Mouse (Mus musculus): ENCODE measurements around the gene Zdhhc5. TPM values are rescaled to one million over a fixed set of nuclear protein-coding genes. Genes with fewer than 3 reads are reported as not detected.

Gene Zdhhc5
- polyA plus RNA-seq, 2 experiments, result 17.2 to 18.8 TPM

DNA sequence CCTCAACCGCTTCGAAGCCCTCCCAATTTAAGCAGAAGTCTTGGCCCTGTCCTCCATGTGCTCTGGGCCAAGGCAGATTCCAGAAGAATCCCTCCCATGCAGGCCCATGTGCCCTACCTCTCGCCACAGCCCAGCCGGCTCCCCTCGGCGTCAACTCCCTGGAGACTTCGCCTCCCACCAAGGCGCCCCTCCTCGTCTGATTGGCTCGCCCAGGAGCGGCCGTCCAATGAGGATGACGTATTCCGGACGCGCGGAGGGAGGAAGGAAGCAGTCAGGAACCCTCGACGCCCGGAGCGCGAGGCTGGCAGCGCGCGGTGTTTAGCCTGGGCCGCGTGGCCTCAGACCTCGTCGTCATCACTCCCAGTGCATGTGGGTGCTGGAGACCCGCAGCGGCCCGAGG is 56.2 kb downstream of the Zdhhc5 start, which contains the start of gene Btbd18:
Btbd18 (plus strand) TSS at position 274 of the 400 bp plus-strand sequence.
- 84% methylated on average over 32 of the region's 32 CpGs for WGBS (ENCODE audit: insufficient replicate concordance)
- Histone ChIP-seq H3K4me1 (replicated peaks; ENCODE audit: control insufficient read depth in 2 of 2, insufficient read depth in 2 of 2, low read length in 1 of 2) (no peaks in the 10 kb centered on the region), H3K27ac (no peak within 1 kb of the TSS), H3K9ac (replicated peaks) (no peak within 1 kb of the TSS), H3K4me3 (ENCODE audit: insufficient read depth in 1 of 2, low read depth in 2 of 2, low read length in 2 of 2) (no peak within 1 kb of the TSS), H3K36me3 (replicated peaks; ENCODE audit: control insufficient read depth, insufficient read depth, low read depth) (no peaks in the 10 kb centered on the region), H3K27me3 (ENCODE audit: control insufficient read depth, insufficient read depth, low read length) (no peaks in the 10 kb centered on the region), H3K4me2 (ENCODE audit: low read depth) (no peak within 1 kb of the TSS), H3K9me3 (ENCODE audit: control insufficient read depth, low read length) (no peaks in the 10 kb centered on the region)
- ATAC-seq (ENCODE audit: insufficient read depth) (0 out of 2 replicates have a peak, but pooled peaks have one; percentile 19), DNase-seq (ENCODE audit: low read depth in 3 of 3, low spot score in 3 of 3) (no peak)
- TF ChIP-seq CTCF (IDR thresholded peaks at IDR 0.05; ENCODE audit: low read depth), result no peak
- TF ChIP-seq EP300 (IDR thresholded peaks at IDR 0.05; ENCODE audit: low read depth), result no peak

DNA sequence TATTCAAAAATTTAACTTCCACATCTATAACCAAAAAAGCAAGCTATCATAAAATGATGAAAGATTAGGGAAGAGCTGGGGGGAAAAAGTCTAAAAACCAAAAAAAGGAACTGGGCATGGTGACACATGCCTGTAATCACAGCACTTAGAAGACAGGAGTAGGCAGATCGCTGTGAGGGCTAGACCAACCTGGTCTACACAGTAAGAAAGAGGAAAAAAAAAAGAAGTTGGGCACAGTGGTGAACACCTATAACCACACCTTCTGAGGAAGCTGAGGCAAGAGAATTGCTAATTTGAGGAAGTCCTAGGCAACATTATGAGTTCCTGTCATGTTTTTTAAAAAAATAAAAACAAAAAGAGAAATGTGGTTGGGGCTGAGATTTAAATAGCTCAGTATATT is 59.1 kb downstream of the Zdhhc5 start:
- DNase-seq (ENCODE audit: low read depth in 3 of 3, low spot score in 3 of 3) (no peak), ATAC-seq (ENCODE audit: insufficient read depth) (no peak)
- H3K4me3 ChIP-seq (ENCODE audit: insufficient read depth in 1 of 2, low read depth in 2 of 2, low read length in 2 of 2), result no peak overlapping the region
- H3K4me2 ChIP-seq (ENCODE audit: low read depth), result no peak overlapping the region
- 19% methylated on average over 1 of the region's 1 CpGs for WGBS (ENCODE audit: insufficient replicate concordance)
- H3K27ac ChIP-seq, result no peak overlapping the region
- no peak for TF ChIP-seq CTCF (IDR thresholded peaks at IDR 0.05; ENCODE audit: low read depth)
- TF ChIP-seq EP300 (IDR thresholded peaks at IDR 0.05; ENCODE audit: low read depth), result no peak
- no peak overlapping the region for H3K9ac ChIP-seq (replicated peaks)
- H3K27me3 ChIP-seq (ENCODE audit: control insufficient read depth, insufficient read depth, low read length), result no peaks in the 10 kb centered on the region
- H3K9me3 ChIP-seq (ENCODE audit: control insufficient read depth, low read length), result no peaks in the 10 kb centered on the region
- H3K36me3 ChIP-seq (replicated peaks; ENCODE audit: control insufficient read depth, insufficient read depth, low read depth), result no peaks in the 10 kb centered on the region
- peaks cover 0 to 1% of the 10 kb centered on the region in 2 experiments; a peak in 1 of 4 replicates for H3K4me1 ChIP-seq (replicated peaks; ENCODE audit: control insufficient read depth in 2 of 2, insufficient read depth in 2 of 2, low read length in 1 of 2)

DNA sequence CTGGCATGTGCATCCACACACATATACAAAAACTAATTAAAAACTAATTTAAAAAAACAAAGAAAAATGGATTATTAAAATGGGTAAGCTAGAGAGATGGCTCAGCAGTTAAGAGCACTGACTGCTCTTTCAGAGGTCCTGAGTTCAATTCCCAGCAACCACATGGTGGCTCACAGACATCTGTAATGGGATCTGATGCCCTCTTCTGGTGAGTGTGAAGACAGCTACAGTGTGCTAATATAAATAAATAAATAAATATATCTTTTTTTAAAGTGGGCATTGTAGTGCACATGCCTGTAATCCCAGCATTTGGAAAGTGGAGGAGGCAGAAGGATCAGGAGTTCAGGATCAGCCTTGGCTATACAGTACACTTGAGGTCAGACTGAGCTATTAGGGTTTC is 61.6 kb downstream of the Zdhhc5 start:
- Histone ChIP-seq H3K4me1 (replicated peaks; ENCODE audit: control insufficient read depth in 2 of 2, insufficient read depth in 2 of 2, low read length in 1 of 2) (peaks cover 2% of the 10 kb centered on the region in 2 experiments; a peak in 1 of 4 replicates), H3K9ac (replicated peaks) (no peak overlapping the region), H3K4me3 (ENCODE audit: insufficient read depth in 1 of 2, low read depth in 2 of 2, low read length in 2 of 2) (no peak overlapping the region), H3K27me3 (ENCODE audit: control insufficient read depth, insufficient read depth, low read length) (no peaks in the 10 kb centered on the region), H3K9me3 (ENCODE audit: control insufficient read depth, low read length) (no peaks in the 10 kb centered on the region), H3K4me2 (ENCODE audit: low read depth) (no peak overlapping the region), H3K27ac (no peak overlapping the region), H3K36me3 (replicated peaks; ENCODE audit: control insufficient read depth, insufficient read depth, low read depth) (no peaks in the 10 kb centered on the region)
- TF ChIP-seq CTCF (IDR thresholded peaks at IDR 0.05; ENCODE audit: low read depth), result peak; percentile 45
- no peak for TF ChIP-seq EP300 (IDR thresholded peaks at IDR 0.05; ENCODE audit: low read depth)
- no peak for DNase-seq (ENCODE audit: low read depth in 3 of 3, low spot score in 3 of 3)
- ATAC-seq (ENCODE audit: insufficient read depth), result no peak

DNA sequence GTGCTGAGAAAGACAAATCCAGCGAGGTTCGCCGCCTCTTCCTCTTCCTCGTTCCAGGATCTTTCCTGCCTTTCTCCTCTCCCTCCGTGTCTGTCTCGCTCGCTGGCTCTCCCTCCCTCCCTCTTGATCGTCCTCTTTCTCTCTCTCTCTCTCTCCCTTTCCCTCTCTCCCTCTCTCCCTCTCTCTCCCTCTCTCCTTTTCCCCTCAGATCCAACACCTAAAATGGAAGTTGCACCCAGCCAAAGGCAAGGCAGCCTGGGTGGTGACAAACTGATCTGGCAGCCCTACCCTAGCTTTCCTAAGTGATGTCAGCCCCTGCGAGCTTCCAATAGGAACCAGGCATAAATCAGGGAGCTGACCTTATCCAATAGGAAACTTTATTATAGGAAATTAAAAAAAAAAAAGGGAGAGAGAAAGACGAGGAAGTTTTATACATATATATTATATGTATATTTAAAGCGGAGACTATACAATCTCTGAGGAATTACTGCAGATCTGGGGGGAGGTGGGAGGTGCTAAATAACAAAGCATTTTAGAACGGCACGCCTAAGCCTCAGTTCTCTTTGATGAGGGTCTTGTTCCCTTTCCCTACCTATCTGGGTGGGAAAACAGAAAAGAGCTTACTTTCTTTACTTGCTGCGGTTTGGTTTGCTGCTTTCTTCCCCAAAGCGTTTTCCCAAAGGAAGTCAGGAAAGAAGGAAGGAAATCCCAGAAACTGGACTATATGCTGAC is 64.3 kb downstream of the Zdhhc5 start, which contains the start of gene Ctnnd1:
Ctnnd1 (minus strand) TSS at position 302 of the 732 bp plus-strand sequence.
- ATAC-seq (ENCODE audit: insufficient read depth) (peak; percentile 84), DNase-seq (ENCODE audit: low read depth in 3 of 3, low spot score in 3 of 3) (peak; percentile 67 to 81 (median 70))
- Histone ChIP-seq H3K9me3 (ENCODE audit: control insufficient read depth, low read length) (no peaks in the 10 kb centered on the region), H3K27me3 (ENCODE audit: control insufficient read depth, insufficient read depth, low read length) (no peaks in the 10 kb centered on the region), H3K4me1 (replicated peaks; ENCODE audit: control insufficient read depth in 2 of 2, insufficient read depth in 2 of 2, low read length in 1 of 2) (peaks cover 6 to 8% of the 10 kb centered on the region in 2 experiments; a peak in 1 of 4 replicates), H3K27ac (peak within 1 kb of the TSS; percentile 79), H3K9ac (replicated peaks) (peak within 1 kb of the TSS; percentile 94), H3K36me3 (replicated peaks; ENCODE audit: control insufficient read depth, insufficient read depth, low read depth) (no peaks in the 10 kb centered on the region), H3K4me2 (ENCODE audit: low read depth) (peak within 1 kb of the TSS; percentile 80), H3K4me3 (ENCODE audit: insufficient read depth in 1 of 2, low read depth in 2 of 2, low read length in 2 of 2) (peak within 1 kb of the TSS; percentile 84 to 100)
- TF ChIP-seq CTCF (IDR thresholded peaks at IDR 0.05; ENCODE audit: low read depth) (no peak), EP300 (IDR thresholded peaks at IDR 0.05; ENCODE audit: low read depth) (no peak)
- 0% methylated on average over 15 of the region's 15 CpGs for WGBS (ENCODE audit: insufficient replicate concordance)

DNA sequence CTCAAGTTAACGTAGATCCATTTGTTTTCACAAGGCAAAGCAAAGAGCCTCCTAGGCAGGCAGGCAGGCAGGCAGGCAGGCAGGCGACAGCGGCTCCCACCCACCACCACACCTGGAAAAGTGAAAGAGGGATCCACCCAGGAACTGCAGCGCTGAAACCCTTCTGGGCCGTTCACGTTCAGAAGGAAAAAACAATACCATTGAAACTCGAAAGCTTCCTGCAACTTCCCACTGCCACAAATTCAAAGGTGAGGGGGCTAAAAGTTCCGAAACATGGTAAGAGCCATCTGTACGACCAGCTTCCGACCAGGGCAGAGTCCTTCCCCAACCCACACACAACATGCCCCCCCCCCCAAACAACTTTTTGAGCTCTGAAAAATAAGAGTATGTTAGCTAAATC is 65.3 kb downstream of the Zdhhc5 start:
- peak overlapping the region; percentile 9; the same call in 1 of the 2 replicates for H3K27ac ChIP-seq
- H3K27me3 ChIP-seq (ENCODE audit: control insufficient read depth, insufficient read depth, low read length), result no peaks in the 10 kb centered on the region
- H3K9ac ChIP-seq (replicated peaks), result peak overlapping the region; percentile 94
- H3K36me3 ChIP-seq (replicated peaks; ENCODE audit: control insufficient read depth, insufficient read depth, low read depth), result no peaks in the 10 kb centered on the region
- WGBS (ENCODE audit: insufficient replicate concordance), result under 1% methylated on average over 10 of the region's 10 CpGs
- peaks cover 6 to 8% of the 10 kb centered on the region in 2 experiments; a peak in 1 of 4 replicates for H3K4me1 ChIP-seq (replicated peaks; ENCODE audit: control insufficient read depth in 2 of 2, insufficient read depth in 2 of 2, low read length in 1 of 2)
- DNase-seq (ENCODE audit: low read depth in 3 of 3, low spot score in 3 of 3), result no peak
- H3K4me3 ChIP-seq (ENCODE audit: insufficient read depth in 1 of 2, low read depth in 2 of 2, low read length in 2 of 2), result peak overlapping the region; percentile 84 to 100
- TF ChIP-seq EP300 (IDR thresholded peaks at IDR 0.05; ENCODE audit: low read depth) (no peak), CTCF (IDR thresholded peaks at IDR 0.05; ENCODE audit: low read depth) (no peak)
- no peaks in the 10 kb centered on the region for H3K9me3 ChIP-seq (ENCODE audit: control insufficient read depth, low read length)
- peak overlapping the region; percentile 80 for H3K4me2 ChIP-seq (ENCODE audit: low read depth)
- peak; percentile 54; the same call in 1 of the 2 replicates for ATAC-seq (ENCODE audit: insufficient read depth)
